Mouse (Mus musculus) heart, embryonic 16.5 days (tissue): Measurements from ENCODE around the gene Pdp2. TPM values are rescaled to one million over a fixed set of nuclear protein-coding genes. Genes with fewer than 3 reads are reported as not detected.

Experiments used
- ATAC-seq: fragments of 200-750 bp; cut with Nextera tagmentation; replicated peaks from 2 replicates; pipeline ENCODE4 v1.8.0; 2017; ENCODE audit warnings: moderate number of reproducible peaks; ENCODE audit not compliant: insufficient read depth, low FRiP score; ENCODE audit errors: extremely low read depth
- H3K27ac ChIP-seq: fragments of 300-500 bp; sonication (generic); 2 replicates; pipeline ENCODE4 v1.5.1; 2014; ENCODE audit warnings: mild to moderate bottlenecking, low read length, control low read depth, moderate library complexity
- H3K27me3 ChIP-seq: fragments of 300-500 bp; sonication (generic); 2 replicates; pipeline ENCODE4 v1.6.1; 2014; ENCODE audit warnings: low read length, mixed read lengths; ENCODE audit not compliant: control insufficient read depth, insufficient read depth
- H3K36me3 ChIP-seq: fragments of 300-500 bp; sonication (generic); 2 replicates; pipeline ENCODE4 v1.6.1; 2014; ENCODE audit not compliant: control insufficient read depth, insufficient read depth
- H3K4me1 ChIP-seq: fragments of 300-500 bp; sonication (generic); 2 replicates; pipeline ENCODE4 v1.6.1; 2014; ENCODE audit warnings: low read length, mixed read lengths; ENCODE audit not compliant: control insufficient read depth, insufficient read depth
- H3K4me2 ChIP-seq: fragments of 300-500 bp; sonication (generic); 2 replicates; pipeline ENCODE4 v1.6.1; 2014; ENCODE audit warnings: low read depth, mild to moderate bottlenecking, control low read depth, low read length
- H3K4me3 ChIP-seq: fragments of 300-500 bp; sonication (generic); 2 replicates; pipeline ENCODE4 v1.5.1; 2014; ENCODE audit warnings: mild to moderate bottlenecking, control low read depth, low read length
- H3K9ac ChIP-seq: fragments of 300-500 bp; sonication (generic); 2 replicates; pipeline ENCODE4 v1.6.1; 2014; ENCODE audit warnings: low read length, control low read depth
- H3K9me3 ChIP-seq: fragments of 300-500 bp; sonication (generic); replicated peaks from 2 replicates; pipeline ENCODE4 v1.6.1; 2016; ENCODE audit warnings: low read length; ENCODE audit not compliant: control insufficient read depth
- WGBS: fragments of 180-500 bp; shearing (Covaris S2); extraction: QIAGEN DNeasy Blood & Tissue Kit; methylation state at CpG from one replicate; pipeline ENCODE4 v1.1.7; 2014; 5-methylcytosine and 5-hydroxymethylcytosine counted together
- polyA plus RNA-seq: library from polyadenylated mRNA; unstranded; fragments of >200 nt; fragmentation: Nextera tagmentation; extraction: Ambion mirVana; gene quantifications from 2 replicates; pipeline ENCODE4 v1.2.1, GENCODE M21; 2015

Pdp2 gene
- polyA plus RNA-seq, result 6.2 and 6.7 TPM in 2 replicates

GRCm38 (mm10) chr8:104591133-104591834, at the start of gene Pdp2:
Gene Pdp2, plus strand, starts transcription at chr8:104591451.
- Histone ChIP-seq H3K4me1 (peaks cover 10% of the 10 kb centered on the region), H3K36me3 (peaks cover 11% of the 10 kb centered on the region; the same call in 1 of the 2 replicates), H3K27ac (peak within 1 kb of the TSS; percentile 63), H3K9ac (peak within 1 kb of the TSS; percentile 71), H3K4me2 (peak within 1 kb of the TSS; percentile 76), H3K4me3 (peak within 1 kb of the TSS; percentile 67), H3K9me3 (no peaks in the 10 kb centered on the region), H3K27me3 (no peaks in the 10 kb centered on the region)
- ATAC-seq, result peak; percentile 98
- under 1% methylated on average over 44 of the region's 44 CpGs for WGBS

GRCm38 (mm10) chr8:104541515-104541880, 49.8 kb upstream of the Pdp2 start:
- peaks cover 47% of the 10 kb centered on the region for H3K27me3 ChIP-seq
- H3K4me1 ChIP-seq, result peaks cover 11% of the 10 kb centered on the region; the same call in 1 of the 2 replicates
- H3K36me3 ChIP-seq, result no peaks in the 10 kb centered on the region
- WGBS, result 18% methylated on average over 8 of the region's 8 CpGs
- H3K4me2 ChIP-seq, result peak overlapping the region; percentile 98
- ATAC-seq, result no peak
- H3K9ac ChIP-seq, result peak overlapping the region; percentile 71
- H3K4me3 ChIP-seq, result peak overlapping the region; percentile 62
- no peak overlapping the region for H3K27ac ChIP-seq
- H3K9me3 ChIP-seq, result no peaks in the 10 kb centered on the region

- Histone ChIP-seq H3K27ac (no peak overlapping the region), H3K4me1 (peaks cover 11% of the 10 kb centered on the region; the same call in 1 of the 2 replicates), H3K27me3 (peaks cover 47% of the 10 kb centered on the region), H3K4me2 (peak overlapping the region; percentile 38; the same call in 1 of the 2 replicates), H3K36me3 (no peaks in the 10 kb centered on the region), H3K9me3 (no peaks in the 10 kb centered on the region), H3K9ac (no peak overlapping the region), H3K4me3 (peak overlapping the region; percentile 62)
- no peak for ATAC-seq
- 9% methylated on average over 11 of the region's 11 CpGs for WGBS
Measured at GRCm38 (mm10) chr8:104542160-104542559, 49.1 kb upstream of the Pdp2 start.

- WGBS, result 80% methylated on average over 8 of the region's 8 CpGs
Measured at GRCm38 (mm10) chr8:104543440-104544045, 47.7 kb upstream of the Pdp2 start.

GRCm38 (mm10) chr8:104555191-104555590, 36.1 kb upstream of the Pdp2 start:
- H3K36me3 ChIP-seq, result no peaks in the 10 kb centered on the region

More at GRCm38 (mm10) chr8:104543440-104544045, 47.7 kb upstream of the Pdp2 start:
- no peak overlapping the region for H3K27ac ChIP-seq
- H3K9me3 ChIP-seq, result no peaks in the 10 kb centered on the region
- no peak for ATAC-seq
- H3K4me1 ChIP-seq, result peaks cover 11% of the 10 kb centered on the region; the same call in 1 of the 2 replicates
- H3K4me2 ChIP-seq, result no peak overlapping the region
- no peak overlapping the region for H3K4me3 ChIP-seq
- H3K9ac ChIP-seq, result no peak overlapping the region
- peaks cover 45% of the 10 kb centered on the region for H3K27me3 ChIP-seq
- H3K36me3 ChIP-seq, result no peaks in the 10 kb centered on the region

GRCm38 (mm10) chr8:104557226-104557625, 34.0 kb upstream of the Pdp2 start:
- Histone ChIP-seq H3K27me3 (0 out of 2 replicates have a peak, but pooled peaks cover 4% of the 10 kb centered on the region), H3K27ac (no peak overlapping the region), H3K9me3 (no peaks in the 10 kb centered on the region), H3K4me3 (no peak overlapping the region), H3K4me2 (no peak overlapping the region), H3K9ac (no peak overlapping the region), H3K4me1 (no peaks in the 10 kb centered on the region), H3K36me3 (no peaks in the 10 kb centered on the region)
- WGBS, result 39% methylated on average over 7 of the region's 7 CpGs
- no peak for ATAC-seq

More at GRCm38 (mm10) chr8:104555191-104555590, 36.1 kb upstream of the Pdp2 start:
- no peak overlapping the region for H3K4me2 ChIP-seq
- ATAC-seq, result no peak
- no peaks in the 10 kb centered on the region for H3K4me1 ChIP-seq
- H3K9ac ChIP-seq, result no peak overlapping the region
- H3K27me3 ChIP-seq, result 0 out of 2 replicates have a peak, but pooled peaks cover 4% of the 10 kb centered on the region
- WGBS, result 72% methylated on average over 4 of the region's 4 CpGs
- no peak overlapping the region for H3K4me3 ChIP-seq
- no peaks in the 10 kb centered on the region for H3K9me3 ChIP-seq
- no peak overlapping the region for H3K27ac ChIP-seq

GRCm38 (mm10) chr8:104560731-104561130, 30.5 kb upstream of the Pdp2 start:
- H3K9ac ChIP-seq, result no peak overlapping the region
- H3K27me3 ChIP-seq, result 0 out of 2 replicates have a peak, but pooled peaks cover 4% of the 10 kb centered on the region
- peaks cover 2% of the 10 kb centered on the region; the same call in 1 of the 2 replicates for H3K4me1 ChIP-seq
- no peak overlapping the region for H3K4me2 ChIP-seq
- H3K36me3 ChIP-seq, result no peaks in the 10 kb centered on the region
- no peak overlapping the region for H3K27ac ChIP-seq
- no peak for ATAC-seq
- no peak overlapping the region for H3K4me3 ChIP-seq
- H3K9me3 ChIP-seq, result no peaks in the 10 kb centered on the region

- Histone ChIP-seq H3K9me3 (no peaks in the 10 kb centered on the region), H3K9ac (no peak overlapping the region), H3K27ac (no peak overlapping the region), H3K27me3 (no peaks in the 10 kb centered on the region), H3K4me2 (peak overlapping the region; percentile 45), H3K36me3 (no peaks in the 10 kb centered on the region), H3K4me3 (no peak overlapping the region), H3K4me1 (peaks cover 4% of the 10 kb centered on the region)
- WGBS, result 19% methylated on average over 22 of the region's 22 CpGs
- peak; percentile 76 for ATAC-seq
Measured at GRCm38 (mm10) chr8:104564633-104565456, 26.4 kb upstream of the Pdp2 start.
